Mouse (Mus musculus): ENCODE measurements around the gene Tanc1. TPM values are rescaled to one million over a fixed set of nuclear protein-coding genes. Genes with fewer than 3 reads are reported as not detected.
A peak's percentile ranks its signal among the peaks of the same experiment; 100 is the strongest.

The Tanc1 gene
- polyA plus RNA-seq, 1 experiment from 2014 or later = 23.6 TPM

DNA sequence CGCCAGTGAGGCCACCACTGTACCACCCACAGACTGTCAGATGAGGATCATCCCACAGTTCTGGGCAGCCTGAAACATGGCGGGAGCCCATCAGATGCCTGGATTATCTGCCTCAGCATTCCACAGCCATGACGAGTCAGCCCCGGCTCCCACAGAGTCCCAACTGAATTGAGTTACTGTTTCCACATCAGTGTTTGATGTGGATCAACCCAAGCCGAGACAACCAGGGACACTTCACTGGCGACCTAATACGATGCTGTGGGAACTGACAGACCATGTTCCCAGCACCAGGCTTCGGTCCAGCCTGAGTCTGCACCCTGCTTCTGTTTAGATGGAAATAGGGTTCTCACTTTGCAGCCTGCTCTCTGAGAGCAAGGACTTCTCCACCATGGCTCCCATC, 212.4 kb downstream of the Tanc1 start:
- H3K4me2 ChIP-seq = no peak overlapping the region
- ATAC-seq (ENCODE audit: low FRiP score) = no peak
- H3K4me3 ChIP-seq (replicated peaks) = no peak overlapping the region
- no peak overlapping the region for H3K27ac ChIP-seq
- 73% methylated on average over 8 of the region's 8 CpGs for WGBS
- H3K36me3 ChIP-seq (replicated peaks) = peaks cover 16% of the 10 kb centered on the region; the same call in 1 of the 2 replicates
- H3K27me3 ChIP-seq = no peaks in the 10 kb centered on the region
- H3K9me3 ChIP-seq = no peaks in the 10 kb centered on the region
- H3K9ac ChIP-seq = no peak overlapping the region
- peaks cover 11% of the 10 kb centered on the region for H3K4me1 ChIP-seq

DNA sequence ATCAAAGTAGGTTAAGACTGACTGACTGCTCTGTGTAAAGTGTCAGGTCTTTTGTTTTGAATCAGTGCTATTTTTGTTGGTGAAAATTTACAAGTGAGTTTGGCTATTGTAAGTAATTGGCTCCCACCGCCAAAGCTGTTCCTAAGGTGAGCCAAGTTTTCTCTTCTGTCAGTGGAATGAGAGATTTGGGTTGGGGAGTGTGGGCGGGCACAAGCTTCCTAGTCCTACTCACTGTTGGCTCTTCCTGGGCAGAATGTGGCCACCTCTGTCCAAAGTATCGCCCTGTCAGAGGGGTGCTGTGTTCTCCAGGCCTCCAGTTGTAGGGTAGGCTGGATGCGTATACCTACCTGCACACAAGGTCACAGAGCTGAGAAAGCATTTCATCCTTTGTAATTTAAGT, 213.5 kb downstream of the Tanc1 start:
- no peak for ATAC-seq (ENCODE audit: low FRiP score)
- H3K27me3 ChIP-seq = no peaks in the 10 kb centered on the region
- no peak overlapping the region for H3K27ac ChIP-seq
- H3K4me3 ChIP-seq (replicated peaks) = no peak overlapping the region
- no peaks in the 10 kb centered on the region for H3K9me3 ChIP-seq
- H3K4me1 ChIP-seq = peaks cover 22% of the 10 kb centered on the region
- H3K36me3 ChIP-seq (replicated peaks) = peaks cover 12% of the 10 kb centered on the region; the same call in 1 of the 2 replicates
- H3K9ac ChIP-seq = no peak overlapping the region
- WGBS = 90% methylated on average over 4 of the region's 4 CpGs
- H3K4me2 ChIP-seq = no peak overlapping the region

DNA sequence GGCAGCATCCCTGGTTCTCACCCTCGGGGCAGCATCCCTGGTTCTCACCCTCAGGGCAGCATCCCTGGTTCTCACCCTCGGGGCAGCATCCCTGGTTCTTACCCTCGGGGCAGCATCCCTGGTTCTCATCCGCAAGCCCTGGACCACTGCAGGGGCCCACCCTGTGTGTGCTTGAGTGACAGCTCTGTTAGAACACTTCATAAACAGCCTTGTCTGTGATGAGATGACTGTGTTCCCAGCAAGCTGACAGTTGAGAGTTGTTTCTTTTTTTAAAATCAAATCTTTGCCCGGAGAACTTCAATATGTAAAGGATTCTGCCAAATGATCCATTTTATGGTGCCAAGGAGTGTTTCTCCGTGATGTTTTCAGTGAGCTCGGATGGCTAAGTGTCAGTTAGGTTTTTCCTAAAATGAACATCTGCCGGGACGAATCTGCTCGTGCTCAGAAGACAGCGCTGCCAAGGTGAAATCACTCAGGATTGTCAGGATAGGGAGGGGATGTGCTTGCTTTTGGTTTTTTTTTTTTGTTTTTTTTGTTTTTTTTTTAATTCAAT, 216.3 kb downstream of the Tanc1 start:
- Histone ChIP-seq H3K9me3 (no peaks in the 10 kb centered on the region), H3K36me3 (replicated peaks) (peaks cover 11% of the 10 kb centered on the region; the same call in 1 of the 2 replicates), H3K9ac (no peak overlapping the region), H3K4me1 (peaks cover 27% of the 10 kb centered on the region), H3K4me2 (no peak overlapping the region), H3K4me3 (replicated peaks) (no peak overlapping the region), H3K27ac (no peak overlapping the region), H3K27me3 (no peaks in the 10 kb centered on the region)
- ATAC-seq (ENCODE audit: low FRiP score) = no peak
- 60% methylated on average over 11 of the region's 11 CpGs for WGBS

DNA sequence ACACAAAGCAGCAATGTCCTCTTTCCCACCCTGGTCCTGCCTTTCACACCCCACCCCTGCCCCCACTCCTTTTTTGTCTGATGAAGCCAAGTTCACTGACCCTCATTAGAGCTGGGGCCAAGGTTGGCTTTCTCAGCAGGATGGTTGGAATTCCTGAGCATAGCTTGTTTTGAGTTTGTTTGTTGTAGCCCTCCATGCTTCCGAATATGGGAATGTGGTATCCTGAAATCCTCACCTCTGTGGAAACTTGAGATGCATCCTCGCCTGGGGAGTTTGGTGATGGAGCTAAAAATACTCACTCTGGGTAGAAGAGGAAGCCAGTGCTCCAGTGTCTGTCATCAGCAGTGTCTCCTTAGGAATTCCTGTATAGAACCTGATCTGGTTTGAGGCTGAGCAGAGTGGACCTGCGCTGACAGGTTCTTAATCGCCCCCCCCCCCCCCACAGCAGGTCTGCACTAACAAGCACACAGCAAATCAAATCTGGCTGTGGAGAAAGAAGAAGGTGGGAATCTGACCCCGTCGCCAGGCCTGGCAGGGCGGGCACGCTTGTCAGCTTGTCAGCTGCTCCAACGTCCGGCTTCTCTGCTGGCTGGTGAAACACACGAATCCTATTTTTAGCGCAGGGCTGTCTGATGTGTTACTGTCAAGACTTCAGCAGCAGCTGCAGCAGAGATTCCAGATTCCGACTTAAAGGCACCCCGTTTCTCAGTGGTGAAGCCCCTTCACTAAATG, 217.1 kb downstream of the Tanc1 start:
- WGBS = 23% methylated on average over 14 of the region's 14 CpGs
- Histone ChIP-seq H3K4me3 (replicated peaks) (no peak overlapping the region), H3K9me3 (no peaks in the 10 kb centered on the region), H3K36me3 (replicated peaks) (peaks cover 12% of the 10 kb centered on the region; the same call in 1 of the 2 replicates), H3K9ac (no peak overlapping the region), H3K27me3 (no peaks in the 10 kb centered on the region), H3K4me2 (0 out of 2 replicates have a peak overlapping the region, but pooled peaks have one; percentile 4), H3K4me1 (peaks cover 27% of the 10 kb centered on the region), H3K27ac (peak overlapping the region; percentile 59)
- ATAC-seq (ENCODE audit: low FRiP score) = peak; percentile 52

DNA sequence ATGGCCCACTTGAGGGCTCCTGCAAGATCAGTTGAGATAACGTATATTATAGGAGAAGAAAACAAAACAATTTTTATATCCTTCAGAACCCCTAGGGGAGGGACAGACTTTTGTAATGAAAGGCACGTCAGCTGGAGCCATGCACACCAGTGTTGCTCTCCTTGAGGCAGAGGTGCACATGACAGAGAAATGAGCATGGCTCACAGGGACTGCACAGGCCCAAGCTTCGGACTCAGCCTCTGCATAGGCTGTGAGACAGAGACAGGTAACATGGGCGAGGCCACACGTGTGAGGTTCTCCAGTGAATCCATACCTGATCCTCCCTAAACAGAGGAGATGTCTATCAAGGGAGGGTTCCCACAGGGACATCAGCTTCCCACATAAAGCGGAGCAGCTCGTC, 217.9 kb downstream of the Tanc1 start:
- Histone ChIP-seq H3K4me1 (peaks cover 27% of the 10 kb centered on the region), H3K9ac (no peak overlapping the region), H3K9me3 (no peaks in the 10 kb centered on the region), H3K27ac (peak overlapping the region; percentile 59), H3K27me3 (no peaks in the 10 kb centered on the region), H3K4me3 (replicated peaks) (no peak overlapping the region), H3K4me2 (no peak overlapping the region), H3K36me3 (replicated peaks) (peaks cover 4% of the 10 kb centered on the region; the same call in 1 of the 2 replicates)
- 88% methylated on average over 7 of the region's 7 CpGs for WGBS
- peak; percentile 24 for ATAC-seq (ENCODE audit: low FRiP score)

DNA sequence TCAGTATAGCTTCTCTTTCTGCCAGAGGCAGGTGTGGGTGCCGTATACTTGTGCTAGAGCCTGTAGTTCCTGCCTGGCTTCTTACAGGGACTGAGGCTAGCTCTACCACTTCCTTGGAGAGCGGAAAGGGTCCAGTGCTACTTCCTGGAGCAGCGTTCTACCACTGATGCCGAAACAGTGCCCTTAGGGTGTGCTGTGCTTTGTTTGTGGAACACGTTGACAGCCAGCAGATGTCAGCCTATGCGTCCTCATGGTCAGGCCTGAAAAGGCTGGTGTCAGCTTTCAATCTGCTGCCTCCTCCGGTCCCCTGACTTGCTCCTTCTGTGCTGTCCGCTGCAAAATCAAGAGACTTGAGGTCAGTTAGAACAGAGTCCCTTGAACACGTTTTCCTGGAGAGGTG, 218.3 kb downstream of the Tanc1 start:
- no peaks in the 10 kb centered on the region for H3K27me3 ChIP-seq
- no peaks in the 10 kb centered on the region for H3K9me3 ChIP-seq
- peaks cover 4% of the 10 kb centered on the region; the same call in 1 of the 2 replicates for H3K36me3 ChIP-seq (replicated peaks)
- peaks cover 27% of the 10 kb centered on the region for H3K4me1 ChIP-seq
- peak; percentile 59 for ATAC-seq (ENCODE audit: low FRiP score)
- no peak overlapping the region for H3K4me3 ChIP-seq (replicated peaks)
- H3K27ac ChIP-seq = no peak overlapping the region; the same call in 1 of the 2 replicates
- H3K9ac ChIP-seq = no peak overlapping the region
- WGBS = 20% methylated on average over 9 of the region's 9 CpGs
- H3K4me2 ChIP-seq = no peak overlapping the region

DNA sequence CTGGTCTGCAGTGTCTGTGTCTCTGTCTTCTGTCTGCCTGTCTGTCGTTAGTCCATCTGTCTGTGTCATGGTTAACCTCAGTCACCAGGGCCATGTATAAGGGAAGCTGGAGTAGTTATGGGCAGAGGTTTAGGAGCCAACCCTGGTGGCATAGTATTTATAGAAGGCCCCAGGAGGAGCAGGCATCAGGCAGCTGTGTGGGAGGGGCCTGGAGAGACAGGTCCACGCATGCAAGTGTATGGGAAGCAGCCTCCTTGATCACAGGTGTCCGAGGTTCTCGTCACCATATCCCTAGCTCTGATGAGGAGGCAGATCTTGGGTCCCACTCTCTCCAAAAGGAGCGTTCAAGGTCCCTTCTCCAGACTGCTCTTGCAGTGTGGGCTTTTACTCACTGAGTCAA, 219.1 kb downstream of the Tanc1 start:
- ATAC-seq (ENCODE audit: low FRiP score) = no peak
- no peaks in the 10 kb centered on the region for H3K9me3 ChIP-seq
- H3K27ac ChIP-seq = no peak overlapping the region
- peaks cover 27% of the 10 kb centered on the region for H3K4me1 ChIP-seq
- H3K27me3 ChIP-seq = no peaks in the 10 kb centered on the region
- H3K4me2 ChIP-seq = no peak overlapping the region
- no peak overlapping the region for H3K9ac ChIP-seq
- no peak overlapping the region for H3K4me3 ChIP-seq (replicated peaks)
- peaks cover 11% of the 10 kb centered on the region; the same call in 1 of the 2 replicates for H3K36me3 ChIP-seq (replicated peaks)
- 90% methylated on average over 5 of the region's 5 CpGs for WGBS

DNA sequence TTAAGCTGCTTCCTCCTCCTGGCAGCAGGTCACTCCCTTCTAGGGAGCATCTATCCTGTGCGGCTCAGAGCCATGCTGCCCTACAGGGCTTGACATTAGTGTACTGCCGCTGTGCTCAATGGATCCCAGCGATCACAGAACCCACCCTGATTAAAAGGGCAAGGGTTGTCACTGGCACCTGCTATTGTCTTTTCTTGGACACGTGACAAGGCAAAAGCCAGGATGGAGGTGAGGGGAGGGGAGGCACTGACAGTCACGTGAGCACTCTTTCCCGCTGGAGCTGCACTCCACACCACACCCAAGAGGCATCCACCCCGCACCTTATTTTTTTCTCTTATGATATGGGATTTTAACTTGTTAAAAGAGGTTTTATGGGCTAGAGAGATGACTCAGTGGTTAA, 220.0 kb downstream of the Tanc1 start:
- H3K27ac ChIP-seq = no peak overlapping the region
- H3K36me3 ChIP-seq (replicated peaks) = peaks cover 19% of the 10 kb centered on the region
- 83% methylated on average over 7 of the region's 7 CpGs for WGBS
- H3K4me1 ChIP-seq = peaks cover 27% of the 10 kb centered on the region
- H3K27me3 ChIP-seq = no peaks in the 10 kb centered on the region
- H3K9ac ChIP-seq = no peak overlapping the region
- H3K4me3 ChIP-seq (replicated peaks) = no peak overlapping the region
- ATAC-seq (ENCODE audit: low FRiP score) = no peak
- H3K9me3 ChIP-seq = no peaks in the 10 kb centered on the region
- no peak overlapping the region for H3K4me2 ChIP-seq

DNA sequence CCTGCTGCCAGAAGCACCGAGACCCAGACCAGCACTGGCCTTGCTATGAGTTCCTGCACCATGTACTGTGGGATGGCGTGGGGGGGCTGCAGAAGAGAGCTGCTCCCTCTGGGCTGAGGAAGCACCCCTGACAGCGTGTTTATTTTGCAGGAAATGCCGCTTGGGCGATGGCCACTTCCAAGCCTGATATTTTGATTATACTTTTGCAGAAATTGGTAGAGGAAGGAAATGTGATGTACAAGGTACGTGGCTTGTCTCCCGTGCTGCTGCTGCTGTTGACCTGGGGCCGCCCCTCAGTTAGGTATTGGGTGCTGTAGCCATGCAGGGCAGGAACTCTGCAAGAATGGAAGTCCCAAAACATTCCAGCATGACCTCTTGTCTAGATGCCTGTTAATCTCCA, 227.0 kb downstream of the Tanc1 start:
- no peak for ATAC-seq (ENCODE audit: low FRiP score)
- Histone ChIP-seq H3K27ac (no peak overlapping the region), H3K36me3 (replicated peaks) (peaks cover 43% of the 10 kb centered on the region)

DNA sequence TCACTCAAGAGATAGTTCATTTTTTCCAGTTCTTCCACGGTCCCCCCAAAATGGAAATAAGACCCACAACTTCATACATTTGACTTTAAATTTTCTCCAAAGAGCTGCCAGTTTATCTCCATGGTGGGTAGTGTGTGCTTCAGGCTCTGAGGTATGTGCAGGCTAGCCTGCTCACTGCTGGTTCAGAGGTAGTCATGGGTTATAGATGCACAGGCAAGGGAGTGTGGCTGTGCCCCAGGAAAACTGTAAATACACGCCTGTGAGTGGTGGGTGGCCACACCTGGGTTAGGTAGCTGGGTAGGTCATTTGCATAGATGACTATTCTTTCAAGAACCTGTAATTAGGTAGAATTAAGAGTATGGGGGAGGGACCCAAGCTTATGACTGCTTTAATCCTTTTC, 227.9 kb downstream of the Tanc1 start:
- Histone ChIP-seq H3K4me3 (replicated peaks) (no peak overlapping the region), H3K27ac (0 out of 2 replicates have a peak overlapping the region, but pooled peaks have one; percentile 59), H3K9ac (no peak overlapping the region), H3K4me2 (no peak overlapping the region), H3K36me3 (replicated peaks) (peaks cover 44% of the 10 kb centered on the region), H3K4me1 (0 out of 2 replicates have a peak, but pooled peaks cover 10% of the 10 kb centered on the region), H3K9me3 (0 out of 2 replicates have a peak, but pooled peaks cover 3% of the 10 kb centered on the region), H3K27me3 (0 out of 2 replicates have a peak, but pooled peaks cover 9% of the 10 kb centered on the region)
- ATAC-seq (ENCODE audit: low FRiP score) = peak; percentile 50; the same call in 1 of the 2 replicates
- 58% methylated on average over 2 of the region's 2 CpGs for WGBS

More for the DNA sequence above, 227.0 kb downstream of the Tanc1 start:
- no peak overlapping the region for H3K4me3 ChIP-seq (replicated peaks)
- no peak overlapping the region for H3K9ac ChIP-seq
- 95% methylated on average over 8 of the region's 8 CpGs for WGBS
- no peak overlapping the region for H3K4me2 ChIP-seq
- 0 out of 2 replicates have a peak, but pooled peaks cover 10% of the 10 kb centered on the region for H3K4me1 ChIP-seq
- 0 out of 2 replicates have a peak, but pooled peaks cover 3% of the 10 kb centered on the region for H3K9me3 ChIP-seq
- 0 out of 2 replicates have a peak, but pooled peaks cover 9% of the 10 kb centered on the region for H3K27me3 ChIP-seq

DNA sequence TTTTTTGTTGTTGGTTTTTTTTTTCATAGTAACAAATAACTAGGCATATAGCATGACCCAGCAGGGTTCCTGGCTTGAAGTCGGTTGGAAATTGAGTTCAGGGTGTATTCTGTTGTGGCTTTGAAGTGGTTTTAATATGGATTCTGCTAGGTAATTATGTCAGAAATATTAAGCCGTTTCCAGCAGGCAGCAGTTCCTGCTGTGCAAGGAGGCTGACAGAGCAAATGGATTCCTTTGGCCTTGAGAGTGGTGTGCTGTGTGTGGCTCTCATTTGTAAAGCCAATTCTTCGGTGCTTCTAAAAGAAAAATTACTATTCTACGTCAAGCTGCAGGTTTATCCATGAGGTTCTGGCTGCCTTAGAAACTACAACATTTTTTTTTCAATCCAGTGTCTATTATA, 228.3 kb downstream of the Tanc1 start:
- Histone ChIP-seq H3K36me3 (replicated peaks) (peaks cover 44% of the 10 kb centered on the region), H3K27me3 (0 out of 2 replicates have a peak, but pooled peaks cover 9% of the 10 kb centered on the region), H3K9me3 (0 out of 2 replicates have a peak, but pooled peaks cover 3% of the 10 kb centered on the region), H3K9ac (no peak overlapping the region), H3K4me1 (0 out of 2 replicates have a peak, but pooled peaks cover 10% of the 10 kb centered on the region), H3K4me2 (no peak overlapping the region), H3K4me3 (replicated peaks) (no peak overlapping the region), H3K27ac (no peak overlapping the region)
- ATAC-seq (ENCODE audit: low FRiP score) = no peak
- 38% methylated on average over 4 of the region's 4 CpGs for WGBS

DNA sequence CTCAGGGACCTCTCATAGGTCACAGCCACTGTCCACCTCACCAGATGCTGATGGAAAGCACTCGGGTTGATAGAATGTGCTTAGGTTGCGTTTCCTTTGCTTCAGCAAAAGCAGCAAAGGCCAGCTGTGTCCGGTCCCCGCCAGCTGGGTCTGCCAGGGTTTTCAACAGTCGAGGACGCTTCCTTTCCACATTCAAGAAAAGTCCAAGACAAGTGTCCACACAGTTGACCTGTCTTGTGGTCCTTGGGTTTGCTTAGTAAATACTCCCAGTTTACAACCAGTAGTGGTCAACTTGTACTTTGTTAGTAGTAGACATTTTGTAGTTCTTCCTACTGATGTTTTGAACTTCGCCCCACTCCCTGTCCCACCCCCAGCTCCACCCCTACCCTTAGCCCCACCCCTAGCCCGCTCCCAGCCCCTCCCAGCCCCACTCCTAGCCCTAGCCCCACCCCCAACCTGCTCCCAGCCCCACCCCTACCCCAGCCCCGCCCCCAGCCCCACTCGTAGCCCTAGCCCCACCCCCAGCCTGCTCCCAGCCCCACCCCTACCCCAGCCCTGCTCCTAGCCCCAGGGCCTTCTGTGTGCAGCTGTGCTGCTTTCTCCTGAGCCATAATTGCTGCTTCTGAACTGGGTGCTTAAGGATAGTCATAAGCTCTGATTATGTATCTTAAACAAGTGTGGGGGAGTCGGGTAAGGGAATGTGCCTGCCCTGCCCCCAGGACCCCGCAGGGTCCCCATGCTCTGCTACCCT, 229.5 kb downstream of the Tanc1 start:
- no peak overlapping the region for H3K4me3 ChIP-seq (replicated peaks)
- 0 out of 2 replicates have a peak, but pooled peaks cover 9% of the 10 kb centered on the region for H3K27me3 ChIP-seq
- H3K4me1 ChIP-seq = 0 out of 2 replicates have a peak, but pooled peaks cover 10% of the 10 kb centered on the region
- peak overlapping the region; percentile 56; the same call in 1 of the 2 replicates for H3K27ac ChIP-seq
- ATAC-seq (ENCODE audit: low FRiP score) = 0 out of 2 replicates have a peak, but pooled peaks have one; percentile 14
- no peak overlapping the region for H3K9ac ChIP-seq
- no peak overlapping the region for H3K4me2 ChIP-seq
- peaks cover 34% of the 10 kb centered on the region for H3K36me3 ChIP-seq (replicated peaks)
- 0 out of 2 replicates have a peak, but pooled peaks cover 3% of the 10 kb centered on the region for H3K9me3 ChIP-seq
- WGBS = 76% methylated on average over 10 of the region's 12 CpGs

Data from forebrain, embryonic 12.5 days (tissue).